Mouse (Mus musculus) small intestine, adult 2 months (tissue): Measurements from ENCODE around the gene Cpm.

ENCODE experiments used
- CTCF ChIP-seq: fragments of 200-500 bp; IDR thresholded peaks from 2 replicates; pipeline ENCODE4 v1.5.1; 2012; ENCODE audit warnings: low read depth, mild to moderate bottlenecking, control low read depth, inconsistent platforms, low read length, moderate library complexity, mixed read lengths; ENCODE audit not compliant: insufficient replicate concordance, insufficient read length; ENCODE audit errors: extremely low read depth
- POLR2A ChIP-seq: fragments of 200-500 bp; IDR thresholded peaks from 2 replicates; pipeline ENCODE4 v1.6.1; 2012; ENCODE audit warnings: low read depth, mild to moderate bottlenecking, control low read depth, inconsistent platforms, low read length, moderate library complexity

DNA sequence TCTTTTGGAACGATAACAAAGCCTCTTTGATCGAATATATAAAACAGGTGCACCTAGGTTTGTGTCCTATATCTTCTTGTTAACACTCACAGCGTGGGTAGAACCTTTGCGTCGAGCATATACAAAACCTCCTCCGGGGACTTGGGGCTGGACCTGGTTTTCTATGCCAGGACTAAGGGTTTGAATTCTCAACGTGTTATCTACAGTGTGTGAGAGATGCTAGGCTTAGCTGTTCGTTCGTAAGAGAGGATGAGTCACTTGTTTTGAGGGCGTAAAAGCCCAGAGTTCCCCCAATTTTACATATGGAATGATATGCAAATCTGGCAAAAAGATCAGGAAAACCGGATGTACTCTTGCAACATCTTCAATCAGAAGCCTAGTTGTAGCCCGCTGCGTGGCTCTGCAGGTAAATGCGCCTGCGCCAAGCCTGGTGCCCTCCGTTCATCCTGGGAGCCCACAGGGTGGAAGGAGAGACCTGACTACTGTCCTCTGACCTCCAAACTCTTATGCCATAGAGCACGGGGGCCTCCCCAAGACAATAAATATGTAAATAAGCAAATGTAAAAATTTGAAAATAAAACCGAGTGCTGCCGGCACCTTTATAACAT, 46.8 kb downstream of the Cpm start:
- no peak for TF ChIP-seq CTCF
- no peak for TF ChIP-seq POLR2A
